Mouse (Mus musculus) kidney, adult 2 months (tissue): ENCODE measurements around the gene Mrpl4.

Experiments used
- CTCF ChIP-seq: fragments of 200-500 bp; conservative IDR thresholded peaks from 2 replicates; pipeline ENCODE4 v1.5.1; 2011; ENCODE audit warnings: low read depth, mild to moderate bottlenecking, control low read depth, low read length, moderate library complexity, mixed read lengths; ENCODE audit not compliant: insufficient read depth, insufficient read length
- POLR2A ChIP-seq: fragments of 200-500 bp; IDR thresholded peaks from one replicate; pipeline ENCODE4 v1.6.1; 2011; ENCODE audit warnings: low read depth, low read length, control low read depth

- TF ChIP-seq CTCF (no peak), POLR2A (no peak)
Measured at GRCm38 (mm10) chr9:20979181-20979580, 23.4 kb upstream of the Mrpl4 start.
